Mouse (Mus musculus) cerebellum, adult 2 months (tissue): Measurements from ENCODE around the gene Trim30b.

Experiments used
- CTCF ChIP-seq: fragments of 200-500 bp; IDR thresholded peaks from 2 replicates; pipeline ENCODE4 v1.5.1; 2011; ENCODE audit warnings: low read depth, mild to moderate bottlenecking, control low read depth, low read length, moderate library complexity, borderline replicate concordance; ENCODE audit not compliant: insufficient read depth
- POLR2A ChIP-seq: fragments of 200-500 bp; IDR thresholded peaks from 2 replicates; pipeline ENCODE4 v1.6.1; 2011; ENCODE audit warnings: low read length, control low read depth, borderline replicate concordance; ENCODE audit not compliant: insufficient read depth

GRCm38 (mm10) chr7:104366339-104366738 lies 3.3 kb downstream of the Trim30b start:
- TF ChIP-seq CTCF = no peak
- TF ChIP-seq POLR2A = no peak
